Mouse (Mus musculus): ENCODE results near the gene Exd2. TPM values are rescaled to one million over a fixed set of nuclear protein-coding genes. Genes with fewer than 3 reads are reported as not detected.

The Exd2 gene
- polyA plus RNA-seq, 1 experiment from 2014 or later, result 51.5 TPM

GRCm38 (mm10) chr12:80504718-80505117, 41.8 kb downstream of the Exd2 start:
- Histone ChIP-seq H3K9ac (no peak overlapping the region), H3K36me3 (0 out of 2 replicates have a peak, but pooled peaks cover 3% of the 10 kb centered on the region), H3K4me2 (no peak overlapping the region), H3K27ac (replicated peaks) (no peak overlapping the region), H3K4me3 (no peak overlapping the region), H3K27me3 (no peaks in the 10 kb centered on the region), H3K9me3 (no peaks in the 10 kb centered on the region), H3K4me1 (replicated peaks) (no peaks in the 10 kb centered on the region)
- WGBS, result 86% methylated on average over 5 of the region's 5 CpGs
- ATAC-seq (ENCODE audit: low FRiP score, low read depth), result no peak

DNA sequence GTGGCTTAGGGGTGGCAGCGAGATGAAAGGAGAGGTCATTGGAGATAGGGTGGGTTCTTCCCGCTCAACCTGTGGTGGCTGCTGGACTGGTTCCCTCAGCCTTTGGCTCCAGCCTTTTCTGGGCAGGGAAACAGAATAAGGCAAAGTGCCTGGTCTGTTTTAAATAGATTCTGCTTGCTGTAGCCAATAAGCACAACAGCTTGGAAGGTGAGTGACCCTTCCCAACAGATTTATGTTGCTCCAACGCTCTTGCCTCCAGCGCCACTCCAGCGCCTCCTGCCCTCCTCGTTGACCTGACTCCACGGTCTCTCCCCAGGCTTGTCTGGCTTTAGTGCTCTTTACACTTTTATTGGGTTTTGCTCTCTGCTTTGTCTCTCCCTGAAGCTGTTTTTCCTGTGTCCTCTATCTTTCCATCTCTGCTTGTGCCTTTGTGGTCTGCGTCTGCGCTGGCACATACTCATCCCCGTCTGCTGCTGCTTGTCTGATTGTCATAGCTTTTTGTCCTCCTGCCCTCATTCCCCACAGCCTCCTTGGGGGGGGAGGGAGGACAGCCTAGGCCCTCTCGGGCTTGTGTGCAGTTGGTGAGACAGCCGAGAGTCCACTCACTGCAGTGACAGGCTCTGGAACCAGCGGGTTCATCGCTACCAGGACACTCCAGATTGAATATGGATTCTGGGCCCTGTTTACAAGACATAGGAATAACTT, 44.3 kb downstream of the Exd2 start:
- no peak overlapping the region for H3K27ac ChIP-seq (replicated peaks)
- no peaks in the 10 kb centered on the region for H3K27me3 ChIP-seq
- H3K9ac ChIP-seq, result no peak overlapping the region
- no peaks in the 10 kb centered on the region for H3K4me1 ChIP-seq (replicated peaks)
- no peaks in the 10 kb centered on the region for H3K9me3 ChIP-seq
- no peak for ATAC-seq (ENCODE audit: low FRiP score, low read depth)
- WGBS, result 53% methylated on average over 14 of the region's 14 CpGs
- no peaks in the 10 kb centered on the region for H3K36me3 ChIP-seq
- no peak overlapping the region for H3K4me2 ChIP-seq
- no peak overlapping the region for H3K4me3 ChIP-seq

DNA sequence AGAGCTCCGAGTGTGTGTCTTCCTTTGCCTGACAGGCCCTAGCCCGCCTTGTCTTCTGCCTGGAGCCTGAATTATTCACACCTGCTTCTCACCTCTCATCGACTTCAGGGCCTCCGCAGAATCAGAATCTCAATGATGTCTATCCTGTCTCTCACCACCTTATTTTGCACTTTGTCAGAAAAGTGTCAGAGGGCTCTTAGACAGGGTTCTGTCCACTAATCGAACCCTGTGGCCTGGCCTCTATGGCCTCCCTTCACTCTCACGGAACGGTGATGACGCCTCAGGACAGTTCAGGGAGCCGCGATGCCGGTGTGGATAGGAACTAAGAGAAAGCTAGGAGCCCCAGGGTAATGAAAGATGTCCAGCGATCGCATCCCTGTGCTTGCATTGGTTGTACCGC, 55.1 kb downstream of the Exd2 start, which contains the start of gene Galnt16:
TSS of gene Galnt16 (plus strand) at position 301 of the 400 bp plus-strand sequence.
- H3K4me1 ChIP-seq (replicated peaks), result peaks cover 33% of the 10 kb centered on the region
- ATAC-seq (ENCODE audit: low FRiP score, low read depth), result no peak

GRCm38 (mm10) chr12:80518393-80518756, 55.5 kb downstream of the Exd2 start:
- ATAC-seq (ENCODE audit: low FRiP score, low read depth), result peak; percentile 54
- Histone ChIP-seq H3K4me2 (peak overlapping the region; percentile 94), H3K9me3 (no peaks in the 10 kb centered on the region), H3K36me3 (no peaks in the 10 kb centered on the region), H3K9ac (peak overlapping the region; percentile 74), H3K4me1 (replicated peaks) (peaks cover 33% of the 10 kb centered on the region), H3K4me3 (peak overlapping the region; percentile 81), H3K27ac (replicated peaks) (peak overlapping the region; percentile 83), H3K27me3 (peaks cover 11% of the 10 kb centered on the region)
- under 1% methylated on average over 25 of the region's 25 CpGs for WGBS

More for the DNA sequence above, 55.1 kb downstream of the Exd2 start, which contains the start of gene Galnt16:
- Histone ChIP-seq H3K4me3 (peak within 1 kb of the TSS; percentile 81), H3K27ac (replicated peaks) (peak within 1 kb of the TSS; percentile 83), H3K9me3 (no peaks in the 10 kb centered on the region), H3K4me2 (peak within 1 kb of the TSS; percentile 94), H3K27me3 (peaks cover 11% of the 10 kb centered on the region), H3K9ac (peak within 1 kb of the TSS; percentile 74), H3K36me3 (no peaks in the 10 kb centered on the region)
- 5% methylated on average over 14 of the region's 14 CpGs for WGBS

DNA sequence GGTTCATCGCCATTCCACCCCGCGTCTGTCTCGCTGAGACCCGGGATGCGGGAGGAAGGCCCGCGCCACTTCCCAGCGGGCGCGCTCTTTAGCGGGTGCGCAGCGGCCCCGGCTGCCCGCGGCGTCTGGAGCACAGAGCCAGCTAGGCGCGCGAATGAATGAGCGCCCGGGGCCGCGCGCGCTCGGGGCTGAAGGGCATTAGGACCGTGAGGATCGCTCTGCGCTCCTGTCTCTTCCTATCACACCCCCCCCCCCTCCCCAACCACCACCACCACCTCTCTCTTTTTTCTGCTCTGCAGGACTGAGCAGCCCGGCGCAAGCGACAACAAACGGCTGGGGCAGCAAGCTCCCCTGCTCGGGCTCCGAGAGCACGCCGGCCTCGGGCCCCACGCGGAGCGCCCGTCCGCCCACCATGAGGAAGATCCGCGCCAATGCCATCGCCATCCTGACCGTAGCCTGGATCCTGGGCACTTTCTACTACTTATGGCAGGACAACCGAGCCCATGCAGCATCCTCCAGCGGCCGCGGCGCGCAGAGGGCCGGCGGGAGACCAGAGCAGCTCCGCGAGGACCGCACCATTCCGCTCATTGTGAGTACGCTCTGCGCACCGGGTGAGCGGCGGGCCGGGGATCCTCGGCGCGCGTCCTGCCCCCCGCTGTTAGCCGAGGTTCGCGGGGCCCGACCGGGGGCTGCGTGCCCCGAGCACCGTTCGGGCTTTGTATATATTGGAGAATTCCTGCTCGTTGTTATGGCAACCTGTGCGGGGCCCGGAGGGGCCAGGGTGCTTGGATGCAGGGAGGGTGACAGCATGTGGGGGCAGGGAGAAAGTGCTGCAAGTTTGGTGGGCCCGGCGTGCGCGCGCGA, 56.1 kb downstream of the Exd2 start:
- H3K4me3 ChIP-seq, result peak overlapping the region; percentile 81
- ATAC-seq (ENCODE audit: low FRiP score, low read depth), result peak; percentile 84
- peak overlapping the region; percentile 83 for H3K27ac ChIP-seq (replicated peaks)
- peak overlapping the region; percentile 74 for H3K9ac ChIP-seq
- under 1% methylated on average over 86 of the region's 90 CpGs for WGBS
- no peaks in the 10 kb centered on the region for H3K9me3 ChIP-seq
- no peaks in the 10 kb centered on the region for H3K36me3 ChIP-seq
- H3K27me3 ChIP-seq, result peaks cover 11% of the 10 kb centered on the region
- H3K4me2 ChIP-seq, result peak overlapping the region; percentile 94
- peaks cover 34% of the 10 kb centered on the region for H3K4me1 ChIP-seq (replicated peaks)

GRCm38 (mm10) chr12:80519621-80520332, 56.9 kb downstream of the Exd2 start:
- Histone ChIP-seq H3K36me3 (no peaks in the 10 kb centered on the region), H3K4me3 (peak overlapping the region; percentile 81), H3K4me1 (replicated peaks) (peaks cover 39% of the 10 kb centered on the region), H3K27ac (replicated peaks) (peak overlapping the region; percentile 83), H3K9ac (peak overlapping the region; percentile 74), H3K9me3 (no peaks in the 10 kb centered on the region), H3K27me3 (peaks cover 11% of the 10 kb centered on the region), H3K4me2 (peak overlapping the region; percentile 94)
- WGBS, result under 1% methylated on average over 43 of the region's 43 CpGs
- peak; percentile 20; the same call in 1 of the 2 replicates for ATAC-seq (ENCODE audit: low FRiP score, low read depth)

GRCm38 (mm10) chr12:80522006-80522405, 59.1 kb downstream of the Exd2 start:
- no peak overlapping the region for H3K4me3 ChIP-seq
- peaks cover 55% of the 10 kb centered on the region for H3K4me1 ChIP-seq (replicated peaks)
- H3K27me3 ChIP-seq, result peaks cover 5% of the 10 kb centered on the region; the same call in 1 of the 2 replicates
- H3K27ac ChIP-seq (replicated peaks), result no peak overlapping the region
- no peaks in the 10 kb centered on the region for H3K36me3 ChIP-seq
- no peaks in the 10 kb centered on the region for H3K9me3 ChIP-seq
- WGBS, result 54% methylated on average over 3 of the region's 3 CpGs
- no peak overlapping the region for H3K4me2 ChIP-seq
- H3K9ac ChIP-seq, result no peak overlapping the region
- 0 out of 2 replicates have a peak, but pooled peaks have one; percentile 2 for ATAC-seq (ENCODE audit: low FRiP score, low read depth)

GRCm38 (mm10) chr12:80524276-80524921, 61.5 kb downstream of the Exd2 start:
- H3K4me1 ChIP-seq (replicated peaks), result peaks cover 59% of the 10 kb centered on the region
- no peak overlapping the region for H3K4me2 ChIP-seq
- no peaks in the 10 kb centered on the region for H3K27me3 ChIP-seq
- ATAC-seq (ENCODE audit: low FRiP score, low read depth), result no peak
- H3K4me3 ChIP-seq, result no peak overlapping the region
- WGBS, result 29% methylated on average over 12 of the region's 12 CpGs
- no peaks in the 10 kb centered on the region for H3K9me3 ChIP-seq
- no peak overlapping the region for H3K27ac ChIP-seq (replicated peaks)
- H3K36me3 ChIP-seq, result no peaks in the 10 kb centered on the region
- H3K9ac ChIP-seq, result no peak overlapping the region

DNA sequence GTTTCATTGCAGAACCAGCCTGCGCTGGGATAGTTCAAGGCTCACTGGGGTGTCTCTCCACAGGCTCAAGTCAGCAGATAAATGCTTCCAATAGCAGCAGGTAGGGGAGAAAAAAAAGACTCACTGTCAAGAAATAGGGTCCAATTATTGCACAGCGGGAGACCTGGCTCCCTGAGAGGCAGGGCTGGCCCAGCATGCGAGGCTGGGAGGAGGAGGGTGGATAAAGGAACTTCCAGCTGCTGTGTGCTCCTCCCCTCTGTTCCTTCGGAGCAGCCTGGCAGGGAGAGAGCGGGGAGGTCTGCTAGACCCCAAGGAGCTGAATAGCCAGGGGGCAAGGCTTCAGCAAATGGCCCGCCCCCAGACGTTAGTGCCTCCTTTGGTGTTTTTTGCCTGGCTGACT, 62.6 kb downstream of the Exd2 start:
- Histone ChIP-seq H3K4me3 (no peak overlapping the region), H3K36me3 (no peaks in the 10 kb centered on the region), H3K4me1 (replicated peaks) (peaks cover 53% of the 10 kb centered on the region), H3K27me3 (no peaks in the 10 kb centered on the region), H3K27ac (replicated peaks) (no peak overlapping the region), H3K9ac (no peak overlapping the region), H3K4me2 (no peak overlapping the region), H3K9me3 (no peaks in the 10 kb centered on the region)
- WGBS, result 7% methylated on average over 7 of the region's 7 CpGs
- no peak for ATAC-seq (ENCODE audit: low FRiP score, low read depth)

- 79% methylated on average over 2 of the region's 2 CpGs for WGBS
- Histone ChIP-seq H3K27me3 (no peaks in the 10 kb centered on the region), H3K9me3 (no peaks in the 10 kb centered on the region), H3K4me3 (no peak overlapping the region), H3K36me3 (no peaks in the 10 kb centered on the region), H3K4me1 (replicated peaks) (peaks cover 49% of the 10 kb centered on the region), H3K4me2 (no peak overlapping the region), H3K27ac (replicated peaks) (no peak overlapping the region), H3K9ac (no peak overlapping the region)
- no peak for ATAC-seq (ENCODE audit: low FRiP score, low read depth)
These were observed 63.6 kb downstream of the Exd2 start for GRCm38 (mm10) chr12:80526511-80526910.

DNA sequence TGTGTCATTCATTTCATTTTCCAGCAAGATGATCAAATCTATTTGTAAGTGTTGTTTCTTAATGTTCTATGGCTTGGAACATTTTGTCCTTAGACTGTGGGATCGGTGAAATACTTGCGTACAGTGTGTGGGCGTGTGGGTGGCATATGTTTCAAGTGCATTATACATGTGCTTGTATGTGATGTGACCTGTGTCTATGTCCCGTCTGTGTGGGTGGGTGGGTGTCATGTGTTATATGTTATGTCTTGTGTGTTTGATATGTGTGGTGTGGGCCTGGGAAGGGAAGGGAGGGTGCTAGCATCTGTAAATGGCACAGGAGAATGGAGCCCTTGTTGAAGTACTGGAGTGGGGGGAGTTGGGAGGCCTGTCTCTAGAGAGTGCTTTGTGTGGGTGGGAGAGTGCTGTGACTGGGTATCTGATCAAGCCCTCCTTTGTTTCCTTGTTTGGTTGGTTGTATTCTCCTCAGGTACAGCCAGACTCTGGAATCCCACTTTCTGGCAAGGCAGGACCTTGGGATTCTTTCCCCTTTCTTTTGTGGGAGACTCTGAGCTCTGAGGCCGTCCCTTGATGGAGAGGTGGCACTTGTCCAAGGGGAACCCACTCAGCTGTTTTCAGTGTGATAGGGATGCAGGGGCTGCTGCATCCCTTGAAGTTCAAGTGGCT, 65.0 kb downstream of the Exd2 start:
- peak; percentile 47; the same call in 1 of the 2 replicates for ATAC-seq (ENCODE audit: low FRiP score, low read depth)
- H3K4me3 ChIP-seq, result no peak overlapping the region
- no peak overlapping the region for H3K9ac ChIP-seq
- H3K4me2 ChIP-seq, result no peak overlapping the region
- WGBS, result 69% methylated on average over 5 of the region's 5 CpGs
- no peaks in the 10 kb centered on the region for H3K36me3 ChIP-seq
- peaks cover 41% of the 10 kb centered on the region for H3K4me1 ChIP-seq (replicated peaks)
- no peaks in the 10 kb centered on the region for H3K9me3 ChIP-seq
- H3K27ac ChIP-seq (replicated peaks), result peak overlapping the region; percentile 54; the same call in 1 of the 2 replicates
- H3K27me3 ChIP-seq, result no peaks in the 10 kb centered on the region

Measured in hindbrain, embryonic 15.5 days (tissue).